Mouse (Mus musculus) thymus, postnatal 4 days (tissue): ENCODE measurements at regions not wholly inside any gene's neighbourhood (a gene's known extent, or its start where the extent isn't known, plus 50 kb on each side); places are given as distances from the start of the nearest gene placed in this dataset.
A peak's percentile ranks its signal among the peaks of the same experiment; 100 is the strongest.

Experiments used
- DNase-seq: peaks from one replicate; pipeline ENCODE4 v3.0.0; 2021

DNA sequence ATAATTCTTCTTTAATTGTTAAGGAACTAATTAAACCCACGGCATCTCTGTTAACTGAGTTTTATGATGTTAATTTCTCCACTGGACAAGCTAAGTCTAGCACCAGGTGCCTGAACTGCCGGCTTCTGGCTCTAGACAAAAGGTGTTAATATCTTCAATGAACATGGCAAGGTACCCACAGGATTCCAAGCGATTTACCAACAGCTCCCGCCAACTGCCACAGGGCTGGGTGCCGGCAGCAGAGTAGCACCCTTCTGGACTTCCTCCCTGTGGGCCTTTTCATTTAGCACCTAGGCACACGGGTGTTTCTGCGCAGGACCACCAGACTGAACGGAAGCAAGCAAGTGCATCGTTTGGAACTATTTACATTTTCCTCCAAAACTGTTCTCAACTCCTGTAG, 320.2 kb downstream of the Mycn start:
- no peak for DNase-seq

GRCm38 (mm10) chr12:12620316-12620715, 321.4 kb downstream of the Mycn start:
- no peak for DNase-seq

GRCm38 (mm10) chr12:12619431-12619830, 322.3 kb downstream of the Mycn start:
- DNase-seq = no peak

GRCm38 (mm10) chr12:12612520-12612919, 329.2 kb downstream of the Mycn start:
- DNase-seq = no peak

DNA sequence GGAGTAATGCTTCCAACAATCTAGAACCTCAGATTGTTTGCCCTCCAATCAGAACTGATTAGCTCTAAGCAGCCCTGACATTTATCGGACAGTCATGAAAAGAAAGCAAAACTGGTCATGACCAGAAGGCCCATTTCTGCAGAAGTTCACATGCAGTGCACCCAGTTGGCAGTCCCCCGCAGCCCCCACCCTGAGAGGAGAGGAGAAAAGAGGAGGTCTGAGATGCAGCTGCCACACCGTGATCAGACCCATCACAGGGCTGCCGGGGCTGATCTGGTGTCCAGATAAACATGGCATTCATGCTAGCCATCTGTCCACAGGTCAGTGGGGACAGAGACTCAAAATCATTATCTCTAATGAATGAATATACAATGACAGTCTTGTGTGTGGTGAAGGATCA, 330.9 kb downstream of the Mycn start:
- no peak for DNase-seq

DNA sequence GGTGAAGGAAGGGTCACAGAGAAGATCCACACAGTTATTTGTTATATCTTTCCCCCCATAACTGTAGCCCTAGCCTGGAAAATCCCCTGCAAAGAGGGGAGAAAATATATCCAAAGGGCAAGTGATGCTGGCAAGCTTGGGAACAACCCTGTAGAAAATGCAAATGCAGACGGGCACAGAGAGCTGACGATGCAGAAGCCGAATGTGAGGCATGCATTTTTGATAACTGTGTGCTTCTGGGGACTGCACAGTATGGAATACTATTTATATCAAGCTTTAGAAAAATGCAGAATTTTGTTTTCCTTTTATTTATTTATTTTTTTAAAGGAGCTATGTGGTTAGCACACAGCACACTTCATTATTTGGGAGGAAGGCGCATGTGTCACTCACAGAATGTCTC, 333.7 kb downstream of the Mycn start:
- no peak for DNase-seq

DNA sequence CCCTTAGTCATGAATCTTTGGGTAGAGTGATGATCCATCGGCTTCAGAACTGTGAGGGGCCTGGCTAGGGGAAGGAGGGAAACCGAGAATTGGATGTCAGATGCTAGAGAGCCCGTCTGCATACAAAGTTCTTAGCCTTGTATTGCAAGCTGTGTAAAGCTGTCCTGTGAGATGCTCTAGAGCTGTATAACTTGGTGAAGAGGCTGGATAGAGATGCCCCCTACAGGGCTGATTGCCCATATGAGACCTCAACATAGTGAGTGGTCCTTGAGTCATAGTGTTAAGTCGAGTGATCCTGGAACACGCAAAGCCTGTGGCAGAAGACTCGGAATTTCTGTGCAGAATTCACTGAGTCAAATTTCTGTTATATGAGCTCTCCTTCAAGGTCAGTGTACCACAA, 334.8 kb downstream of the Mycn start:
- no peak for DNase-seq

GRCm38 (mm10) chr12:12605495-12605894, 336.2 kb downstream of the Mycn start:
- DNase-seq = no peak

DNA sequence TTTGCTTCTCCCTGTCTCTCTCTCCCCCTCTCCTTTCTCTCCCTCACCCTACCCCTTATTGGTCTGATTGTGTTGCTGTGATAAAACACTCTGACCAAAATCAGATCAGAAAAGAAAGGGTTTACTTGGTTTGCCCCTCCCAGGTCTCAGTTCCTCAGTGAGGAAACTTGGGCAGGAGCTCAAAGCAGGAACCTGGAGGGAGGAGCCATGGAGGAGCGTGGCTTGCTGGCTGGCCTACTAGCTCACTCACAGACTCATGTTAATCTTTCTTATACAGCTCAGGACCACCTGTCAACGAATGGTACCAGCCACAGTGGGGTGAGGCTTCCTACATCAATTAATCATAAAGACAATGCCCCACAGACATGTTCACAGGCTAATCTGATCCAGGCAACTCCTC, 339.4 kb downstream of the Fam49a start:
- no peak for DNase-seq

- DNase-seq = no peak
These were observed 333.5 kb downstream of the Fam49a start for GRCm38 (mm10) chr12:12595399-12595798.

DNA sequence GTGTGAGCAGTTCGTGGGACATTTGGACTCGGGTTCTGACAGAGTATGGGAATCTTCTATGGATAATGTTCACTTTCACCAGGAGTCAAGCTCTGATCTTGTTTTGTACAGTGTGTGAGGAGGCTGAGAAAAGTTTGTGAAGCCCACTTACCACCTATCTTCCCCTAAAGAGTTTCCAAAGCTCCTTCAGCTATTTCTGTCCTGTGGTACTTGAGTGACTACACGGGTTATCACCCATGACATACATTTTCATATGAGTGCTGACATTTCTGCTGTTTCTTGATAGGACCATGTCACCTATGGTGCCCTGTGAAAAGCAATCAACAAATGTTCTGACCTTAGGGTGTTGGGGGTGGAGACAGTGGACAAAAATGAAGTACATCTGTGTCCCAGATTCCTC, 332.6 kb downstream of the Fam49a start:
- no peak for DNase-seq

DNA sequence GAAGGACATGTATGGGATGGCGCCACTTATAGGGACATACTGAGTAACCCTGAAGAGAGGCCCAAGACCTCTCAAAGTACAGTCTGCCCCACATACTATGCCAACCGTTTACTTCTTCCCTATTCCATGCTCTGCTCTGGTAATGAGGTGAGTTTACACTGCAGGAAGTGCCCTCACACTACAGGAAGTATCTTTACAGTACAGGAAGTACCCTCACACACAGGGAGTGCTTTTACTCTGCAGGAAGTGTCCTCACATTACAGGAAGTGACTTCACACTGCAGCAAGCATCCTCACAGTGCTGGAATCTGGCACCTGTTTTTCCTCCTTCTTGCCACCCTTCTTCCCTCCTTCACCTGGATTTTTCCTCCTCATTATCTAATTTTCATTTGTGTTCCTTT, 331.4 kb downstream of the Fam49a start:
- no peak for DNase-seq

DNA sequence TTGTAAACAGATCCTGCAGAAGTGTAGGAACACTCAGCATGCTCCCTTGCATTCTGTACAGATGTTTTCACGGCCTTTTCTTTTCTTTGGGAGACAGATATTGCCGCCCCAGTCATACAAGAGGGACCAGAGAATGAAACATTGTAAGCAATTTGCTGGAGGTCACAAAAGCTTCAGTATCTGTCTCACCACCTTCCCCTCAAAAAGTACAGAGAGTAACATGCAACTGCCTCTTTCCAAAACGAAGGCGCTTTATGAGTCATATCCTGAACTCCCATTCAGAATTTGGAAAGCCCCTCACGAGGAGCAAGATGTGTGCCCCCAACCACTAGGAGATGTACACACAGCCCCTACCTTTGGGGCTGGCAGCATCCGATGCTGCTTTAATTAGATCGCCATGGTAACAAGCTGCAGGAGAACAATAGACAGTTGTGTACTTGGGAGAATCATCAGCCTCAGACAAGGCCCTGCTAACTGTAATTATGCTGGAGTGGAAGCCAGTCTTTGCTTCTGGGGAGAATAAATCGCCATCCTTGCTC, 328.9 kb downstream of the Fam49a start:
- DNase-seq = no peak

DNA sequence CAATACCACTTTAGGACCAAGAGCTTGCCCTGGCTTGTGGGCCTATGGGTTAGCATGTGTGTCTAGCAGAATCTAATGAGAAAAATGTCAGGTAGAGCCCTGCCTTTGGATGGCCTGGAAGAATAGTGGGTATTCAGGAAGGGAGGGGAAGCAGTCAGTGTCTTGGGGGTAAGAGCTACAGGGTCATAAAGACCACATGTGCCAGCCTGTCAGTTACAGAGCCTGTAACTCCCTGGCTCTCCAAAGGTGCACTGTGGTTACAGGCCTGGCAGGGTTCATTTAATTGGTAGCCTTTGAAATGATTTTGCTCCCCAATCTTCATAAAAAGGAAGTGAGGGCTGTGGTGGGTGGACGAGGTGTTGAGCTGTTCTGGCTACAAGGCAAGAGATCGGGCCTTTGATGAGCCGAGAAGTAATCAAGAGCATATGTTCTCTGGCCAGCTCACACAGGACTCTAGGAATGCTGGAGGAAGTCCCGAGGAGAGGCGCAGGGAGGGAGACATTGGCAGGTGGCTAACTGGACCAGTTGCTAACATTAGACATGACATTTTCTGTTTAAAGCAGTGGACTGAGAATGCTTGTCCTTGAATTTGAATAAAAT, 326.9 kb downstream of the Fam49a start:
- DNase-seq = no peak

DNA sequence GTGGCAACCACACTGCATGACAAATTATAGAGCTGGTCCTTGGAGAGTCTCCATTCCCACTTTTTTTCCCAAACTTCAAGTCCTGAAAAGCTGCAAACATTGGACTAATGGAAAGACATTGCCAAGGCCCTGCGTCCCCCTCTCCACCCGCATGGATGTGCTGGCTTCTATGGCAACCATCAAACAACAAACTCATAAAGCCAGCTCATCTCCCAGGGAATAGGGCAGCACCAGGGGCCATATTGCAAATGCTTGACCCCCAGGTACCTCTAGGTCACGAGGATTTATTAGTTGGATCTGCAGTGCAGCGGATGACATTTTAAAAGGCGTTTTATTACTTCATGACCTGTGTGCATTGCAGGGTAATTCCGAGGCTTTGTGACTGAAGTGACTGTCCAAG, 324.5 kb downstream of the Fam49a start:
- DNase-seq = no peak

- DNase-seq = peak; percentile 23
These were observed 319.6 kb downstream of the Fam49a start for GRCm38 (mm10) chr12:12581271-12582186.

DNA sequence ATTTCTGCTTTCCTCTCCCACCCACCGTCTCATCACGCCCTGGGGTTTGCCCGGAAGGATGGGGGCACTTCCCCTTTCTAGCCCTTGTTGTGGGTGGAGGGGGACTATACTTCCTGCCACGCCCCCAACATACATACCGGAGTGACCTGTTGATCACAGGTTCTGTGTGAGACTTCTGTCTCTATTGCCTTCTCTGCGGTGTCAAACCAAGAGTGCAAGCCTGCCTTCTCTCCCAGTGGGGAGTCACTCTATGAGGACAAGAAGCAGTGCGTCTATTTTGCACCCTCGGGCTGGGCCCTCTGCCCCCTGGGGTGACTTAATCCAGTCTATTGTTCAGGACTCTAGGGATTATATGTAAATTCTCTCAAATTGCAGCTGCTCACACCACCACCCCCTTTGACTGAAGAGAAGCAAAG, 318.8 kb downstream of the Fam49a start:
- DNase-seq = peak; percentile 68

GRCm38 (mm10) chr12:12578278-12578677, 316.3 kb downstream of the Fam49a start:
- DNase-seq = no peak

DNA sequence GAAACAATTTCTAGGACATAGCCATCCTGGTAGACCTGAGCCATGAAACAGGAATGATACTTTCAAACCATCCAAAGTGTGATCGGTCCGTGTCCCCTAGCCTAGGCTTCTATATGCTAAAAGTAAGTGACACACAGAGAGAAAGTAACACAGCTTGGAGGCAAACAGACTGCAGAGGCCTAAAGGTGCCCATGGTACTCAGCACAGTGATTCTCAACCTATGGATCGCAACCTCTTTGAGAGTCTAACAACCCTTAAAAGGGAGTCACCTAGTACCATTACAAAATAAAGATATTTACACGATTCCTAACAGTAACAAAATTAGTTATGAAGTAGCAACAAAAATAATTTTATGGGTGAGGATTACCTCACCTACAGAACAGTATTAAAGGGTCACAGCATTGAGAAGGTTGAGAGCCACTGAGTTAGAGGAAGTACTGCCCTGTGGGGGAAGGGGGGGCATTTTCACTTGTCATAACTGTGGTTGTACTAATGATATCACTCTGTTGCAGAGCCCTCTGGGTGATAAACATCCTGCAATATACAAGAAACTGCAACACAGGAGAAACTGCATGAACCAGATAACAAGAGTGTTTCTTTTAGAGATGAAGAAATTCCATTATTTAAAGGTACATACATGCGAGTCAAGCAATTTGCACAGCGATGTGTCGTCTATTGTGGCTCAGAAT, 308.8 kb downstream of the Fam49a start:
- no peak for DNase-seq

- DNase-seq = no peak
These were observed 305.8 kb downstream of the Fam49a start for GRCm38 (mm10) chr12:12567734-12568104.

- DNase-seq = no peak
These were observed 305.3 kb downstream of the Fam49a start for GRCm38 (mm10) chr12:12567058-12567733.

GRCm38 (mm10) chr12:12562267-12562666, 300.3 kb downstream of the Fam49a start:
- DNase-seq = no peak

DNA sequence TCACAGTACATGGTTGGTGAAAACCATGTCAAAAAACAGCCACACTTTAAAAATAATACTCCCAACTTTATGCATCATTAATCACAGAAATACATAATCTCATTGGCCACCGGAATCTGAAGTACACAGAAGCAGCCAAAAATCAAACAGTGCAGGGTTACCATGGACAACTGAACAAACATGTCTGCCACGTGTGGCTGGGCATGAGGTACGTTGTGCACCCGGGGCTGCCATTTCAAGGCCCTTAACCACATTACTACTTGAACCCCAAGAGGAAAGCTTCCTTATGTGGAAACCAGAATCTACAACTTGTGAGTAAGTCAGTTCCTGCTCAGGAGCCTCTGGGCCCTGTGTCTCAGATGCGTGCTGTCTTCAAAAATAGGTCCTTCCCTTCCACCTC, 289.9 kb downstream of the Fam49a start:
- DNase-seq = no peak
